Comparison of ENCODE assay signal across 12 mouse cellular contexts in genomic region chr16:83131876-83132275, GRCm38 (mm10).
"Had no signal": no experiment of that assay in that cellular context is flagged by ENCODE, and none has a peak within 500 bp of the region (broad histone marks: within the 10 kb centered on the region; RNA-seq: fewer than 3 reads in every experiment).

No protein-coding gene starts in this region.

- H3K4me3 ChIP-seq: limb, embryonic 12.5 days; liver, embryonic 15.5 days; neural tube, embryonic 12.5 days; stomach, embryonic 15.5 days had no signal

- H3K9ac ChIP-seq: limb, embryonic 12.5 days; liver, embryonic 15.5 days; lung, embryonic 14.5 days; neural tube, embryonic 12.5 days; stomach, embryonic 15.5 days had no signal

- H3K9me3 ChIP-seq: limb, embryonic 12.5 days; liver, embryonic 15.5 days; neural tube, embryonic 12.5 days; stomach, embryonic 15.5 days had no signal

- H3K36me3 ChIP-seq: limb, embryonic 12.5 days; liver, embryonic 15.5 days; neural tube, embryonic 12.5 days; stomach, embryonic 15.5 days had no signal

- H3K27ac ChIP-seq: limb, embryonic 12.5 days; liver, embryonic 15.5 days; neural tube, embryonic 12.5 days; stomach, embryonic 15.5 days had no signal

- H3K27me3 ChIP-seq: limb, embryonic 12.5 days; liver, embryonic 15.5 days; neural tube, embryonic 12.5 days; stomach, embryonic 15.5 days had no signal

- H3K4me1 ChIP-seq: limb, embryonic 12.5 days; liver, embryonic 15.5 days; neural tube, embryonic 12.5 days; stomach, embryonic 15.5 days had no signal

- DNase-seq: kidney, adult 8-10 months; kidney, postnatal 25 days; liver; lung, embryonic 14.5 days; lung, postnatal 10 days; midbrain, embryonic 14.5 days; thymus, adult 2 months; thymus, postnatal 25 days had no signal

- H3K4me2 ChIP-seq: limb, embryonic 12.5 days; liver, embryonic 15.5 days; lung, embryonic 14.5 days; neural tube, embryonic 12.5 days; stomach, embryonic 15.5 days had no signal
